Mouse (Mus musculus) thymus, postnatal 36 days (tissue): ENCODE measurements at regions not wholly inside any gene's neighbourhood (a gene's known extent, or its start where the extent isn't known, plus 50 kb on each side); places are given as distances from the start of the nearest gene placed in this dataset.

Source experiments
- DNase-seq, 2 experiments: peaks; one replicate each; pipeline ENCODE4 v3.0.0; 2022; ENCODE audit warnings: mixed read lengths in 2 of 2

GRCm38 (mm10) chr9:86231692-86232091 lies 233.1 kb downstream of the Ube2cbp start:
- DNase-seq, result no peak

- DNase-seq, result no peak
These were observed 232.6 kb downstream of the Ube2cbp start for GRCm38 (mm10) chr9:86232174-86232573.

DNA sequence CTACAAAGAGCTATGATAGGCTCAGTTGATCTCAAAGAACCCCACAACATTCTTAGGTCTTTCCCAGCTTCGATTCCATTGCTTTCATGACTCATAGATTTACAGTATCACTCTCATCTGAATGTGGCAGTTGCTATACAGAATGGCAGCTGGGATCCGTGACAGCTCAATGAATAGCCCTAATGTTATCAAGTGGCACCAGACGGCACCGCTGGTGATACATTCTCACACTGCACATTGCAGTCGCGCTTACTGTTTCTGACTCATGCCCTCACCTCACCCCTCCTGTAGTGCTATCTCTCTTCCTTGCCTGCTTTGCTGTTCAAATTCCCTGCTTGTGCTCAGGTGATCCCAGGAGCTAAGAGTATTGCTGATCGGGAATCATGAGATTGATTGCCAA lies 231.0 kb downstream of the Ube2cbp start:
- DNase-seq, result no peak

DNA sequence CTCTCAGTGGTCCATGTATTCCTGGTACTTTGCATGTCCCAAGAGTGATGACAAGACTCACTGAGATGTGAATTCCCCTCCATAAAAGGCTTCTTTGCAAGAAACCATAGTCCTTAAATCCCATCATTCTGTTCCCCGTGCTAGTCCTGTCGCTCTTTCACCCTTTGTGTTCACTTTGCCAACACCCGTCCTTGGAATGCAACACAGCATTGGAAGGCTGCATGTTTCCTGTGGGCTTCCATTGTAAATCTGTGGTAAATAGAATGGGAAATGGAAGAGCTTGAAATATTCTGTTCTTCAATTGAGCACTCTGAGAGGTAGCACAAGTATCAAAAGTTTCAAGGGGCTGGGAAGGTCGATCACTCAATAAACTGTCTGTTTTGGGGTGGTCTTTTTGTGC lies 226.1 kb downstream of the Ube2cbp start:
- no peak for DNase-seq

GRCm38 (mm10) chr9:86240287-86240686 lies 224.5 kb downstream of the Ube2cbp start:
- no peak for DNase-seq

GRCm38 (mm10) chr9:86240896-86241295 lies 223.9 kb downstream of the Ube2cbp start:
- DNase-seq, result no peak

GRCm38 (mm10) chr9:86250197-86250596 lies 214.6 kb downstream of the Ube2cbp start:
- DNase-seq, result no peak

- no peak for DNase-seq
These were observed 213.4 kb downstream of the Ube2cbp start for GRCm38 (mm10) chr9:86251331-86251730.
